Mouse (Mus musculus): ENCODE measurements around the gene Nkg7. TPM values are rescaled to one million over a fixed set of nuclear protein-coding genes. Genes with fewer than 3 reads are reported as not detected.

Gene Nkg7
- polyA plus RNA-seq, 1 experiment = not detected

DNA sequence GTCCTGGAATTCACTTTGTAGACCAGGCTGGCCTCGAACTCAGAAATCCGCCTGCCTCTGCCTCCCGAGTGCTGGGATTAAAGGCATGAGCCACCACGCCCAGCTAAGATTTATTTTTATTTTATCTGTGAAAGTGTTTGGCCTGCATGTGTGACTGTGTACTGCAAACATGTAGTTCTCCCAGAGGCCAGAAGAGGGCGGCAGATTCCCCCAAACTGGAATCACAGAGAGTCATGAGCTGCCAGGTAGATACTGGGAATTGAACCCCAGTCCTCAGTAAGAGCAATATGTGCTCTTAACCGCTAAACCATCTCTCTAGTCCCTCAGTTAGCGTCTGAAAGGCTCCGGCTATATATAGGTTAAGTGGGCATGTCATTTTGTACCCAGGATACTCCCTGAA is 33.5 kb downstream of the Nkg7 start:
- peak; percentile 40 for DNase-seq (ENCODE audit: low read depth)
- TF ChIP-seq POLR2A (IDR thresholded peaks at IDR 0.05; ENCODE audit: borderline replicate concordance, extremely low read depth, insufficient read depth, insufficient read length, poor library complexity, severe bottlenecking) (no peak), CTCF (IDR thresholded peaks at IDR 0.05; ENCODE audit: borderline replicate concordance, extremely low read depth, insufficient read depth, insufficient read length) (peak; percentile 72)

DNA sequence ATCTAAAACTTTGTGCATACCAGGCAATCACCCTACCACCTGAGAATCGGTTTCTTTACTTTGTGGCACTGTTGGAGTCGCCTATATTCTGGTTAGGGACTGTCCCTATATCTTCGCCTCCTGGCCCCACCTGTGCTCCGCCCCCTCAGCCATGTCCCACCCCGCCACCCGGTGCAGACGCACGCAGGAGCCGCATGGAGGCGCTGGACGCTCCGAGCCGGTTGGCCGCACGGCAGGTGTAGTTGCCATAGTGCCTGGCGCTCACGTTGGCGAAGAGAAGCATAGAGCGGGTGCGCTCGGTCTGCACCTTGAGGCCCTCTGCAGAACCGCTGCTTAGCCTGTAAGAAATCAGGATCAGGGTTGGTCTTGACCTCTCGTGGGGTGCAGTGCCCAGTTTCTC is 38.8 kb downstream of the Nkg7 start:
- DNase-seq (ENCODE audit: low read depth) = no peak
- no peak for TF ChIP-seq POLR2A (IDR thresholded peaks at IDR 0.05; ENCODE audit: borderline replicate concordance, extremely low read depth, insufficient read depth, insufficient read length, poor library complexity, severe bottlenecking)
- TF ChIP-seq CTCF (IDR thresholded peaks at IDR 0.05; ENCODE audit: borderline replicate concordance, extremely low read depth, insufficient read depth, insufficient read length) = no peak

DNA sequence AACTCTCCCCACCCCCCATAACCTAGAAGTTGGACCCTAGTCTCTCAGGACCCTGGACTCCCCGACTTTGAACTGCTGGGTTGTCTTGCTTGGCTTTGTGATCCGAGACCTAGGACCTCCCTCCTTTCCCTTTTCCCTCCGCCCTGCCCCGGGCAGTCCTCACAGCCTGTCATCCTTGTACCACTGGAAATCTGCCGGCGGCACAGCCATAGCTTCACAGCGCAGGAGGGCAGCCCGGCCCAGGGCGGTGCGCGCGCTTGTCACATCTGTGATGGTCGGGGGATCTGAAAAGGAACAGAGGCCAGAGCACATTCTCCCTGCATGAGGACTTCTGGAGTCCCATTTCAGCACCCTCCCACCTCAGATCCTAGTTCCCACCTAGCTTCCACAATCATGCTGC is 39.5 kb downstream of the Nkg7 start:
- TF ChIP-seq CTCF (IDR thresholded peaks at IDR 0.05; ENCODE audit: borderline replicate concordance, extremely low read depth, insufficient read depth, insufficient read length) (no peak), POLR2A (IDR thresholded peaks at IDR 0.05; ENCODE audit: borderline replicate concordance, extremely low read depth, insufficient read depth, insufficient read length, poor library complexity, severe bottlenecking) (no peak)
- no peak for DNase-seq (ENCODE audit: low read depth)

DNA sequence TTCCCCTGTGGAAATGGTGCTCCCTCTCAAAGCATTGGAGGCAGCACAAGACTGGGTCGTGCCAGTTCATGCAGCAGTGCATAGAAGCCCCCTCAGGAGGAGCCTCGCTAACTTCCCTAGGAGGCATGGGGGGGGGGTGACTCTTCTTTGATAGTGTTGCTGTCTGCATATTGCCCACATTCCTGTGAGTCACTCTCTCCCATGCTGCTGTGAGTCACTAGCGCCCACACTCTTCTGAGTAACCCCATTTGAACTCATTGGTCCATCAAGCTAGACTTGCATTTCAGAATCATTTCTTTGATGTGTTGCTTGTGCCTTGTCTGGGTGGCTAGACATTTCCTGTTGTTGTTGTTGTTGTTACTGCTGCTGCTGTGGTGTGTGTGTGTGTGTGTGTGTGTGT is 44.3 kb downstream of the Nkg7 start:
- TF ChIP-seq POLR2A (IDR thresholded peaks at IDR 0.05; ENCODE audit: borderline replicate concordance, extremely low read depth, insufficient read depth, insufficient read length, poor library complexity, severe bottlenecking) (no peak), CTCF (IDR thresholded peaks at IDR 0.05; ENCODE audit: borderline replicate concordance, extremely low read depth, insufficient read depth, insufficient read length) (no peak)
- DNase-seq (ENCODE audit: low read depth) = no peak

DNA sequence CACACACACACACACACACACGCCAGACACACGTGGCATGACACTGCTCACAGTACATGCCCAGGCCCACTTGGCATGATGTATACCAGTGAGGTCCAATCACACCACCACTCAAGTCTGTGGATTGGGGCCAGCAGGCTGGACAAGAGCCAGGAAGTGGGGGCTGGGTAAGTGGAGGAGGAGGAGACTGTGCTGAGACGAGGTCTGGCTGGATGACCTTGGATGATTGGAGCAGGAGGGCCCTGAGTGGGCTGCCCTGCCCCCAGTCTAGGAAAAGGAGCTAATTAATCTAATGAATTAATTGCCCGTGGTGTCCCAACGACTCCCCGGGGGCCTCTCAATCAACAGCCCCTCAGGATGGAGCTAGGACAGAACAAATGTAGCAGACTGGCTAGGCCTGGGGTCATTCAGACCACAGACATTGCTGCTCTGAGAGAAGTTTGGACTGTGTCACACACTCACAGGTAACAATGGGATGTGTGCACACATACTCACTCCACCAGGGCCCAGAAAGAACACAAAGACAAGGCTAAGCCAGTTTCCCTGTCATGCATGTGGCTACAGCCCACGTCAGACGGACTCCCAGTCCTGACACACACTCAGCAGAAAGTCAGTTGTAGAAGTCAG is 45.3 kb downstream of the Nkg7 start:
- TF ChIP-seq CTCF (IDR thresholded peaks at IDR 0.05; ENCODE audit: borderline replicate concordance, extremely low read depth, insufficient read depth, insufficient read length) (no peak), POLR2A (IDR thresholded peaks at IDR 0.05; ENCODE audit: borderline replicate concordance, extremely low read depth, insufficient read depth, insufficient read length, poor library complexity, severe bottlenecking) (no peak)

DNA sequence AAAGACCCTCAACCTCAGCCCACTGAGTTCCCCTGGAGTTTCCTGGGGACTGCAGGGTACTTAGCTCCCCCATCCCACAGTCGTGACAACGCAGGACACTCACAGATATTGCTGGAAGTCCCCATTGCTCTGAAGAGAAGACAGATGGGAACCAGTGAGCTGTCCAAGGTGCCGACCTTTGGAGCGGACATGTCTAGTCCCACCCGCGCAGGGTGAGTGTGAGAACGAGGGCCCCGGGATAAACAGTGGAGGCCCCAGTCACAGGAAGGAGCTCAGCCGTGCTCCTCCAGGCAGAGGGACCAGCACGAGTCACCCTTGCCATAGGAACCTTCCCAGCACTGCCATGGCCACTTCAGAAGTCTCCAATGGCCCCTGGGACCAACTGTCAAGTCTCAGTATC is 46.4 kb downstream of the Nkg7 start:
- TF ChIP-seq POLR2A (IDR thresholded peaks at IDR 0.05; ENCODE audit: borderline replicate concordance, extremely low read depth, insufficient read depth, insufficient read length, poor library complexity, severe bottlenecking) = no peak
- no peak for TF ChIP-seq CTCF (IDR thresholded peaks at IDR 0.05; ENCODE audit: borderline replicate concordance, extremely low read depth, insufficient read depth, insufficient read length)
- DNase-seq (ENCODE audit: low read depth) = no peak

More for the DNA sequence above, 45.3 kb downstream of the Nkg7 start:
- DNase-seq (ENCODE audit: low read depth) = peak; percentile 80

Other genes with a start within 250 kb of the Nkg7 start
- gene Zfp715, start 123.8 kb upstream of the Nkg7 start, polyA plus RNA-seq (2012; rRNA removed) = 13.1 and 16.9 TPM in 2 replicates
- gene Siglecf, start 85.7 kb upstream of the Nkg7 start, polyA plus RNA-seq (2012; rRNA removed) = 0.07 and 0.09 TPM in 2 replicates
- 0.03 and 0.05 TPM in 2 replicates for gene Siglecg, start 28.9 kb upstream of the Nkg7 start, polyA plus RNA-seq (2012; rRNA removed)
- 0.10 and 0.16 TPM in 2 replicates for gene Lim2, start 9.4 kb upstream of the Nkg7 start, polyA plus RNA-seq (2012; rRNA removed)
- gene Cldnd2, start 3.7 kb downstream of the Nkg7 start, polyA plus RNA-seq (2012; rRNA removed) = not detected in 2 replicates
- gene Etfb, start 7.0 kb downstream of the Nkg7 start, polyA plus RNA-seq (2012; rRNA removed) = 69.0 and 71.0 TPM in 2 replicates
- gene Gm45233, start 7.1 kb downstream of the Nkg7 start, polyA plus RNA-seq (2012; rRNA removed) = 1.2 and 1.3 TPM in 2 replicates
- gene Vsig10l, start 26.1 kb downstream of the Nkg7 start, polyA plus RNA-seq (2012; rRNA removed) = 7.0 and 9.5 TPM in 2 replicates
- 96.2 and 140 TPM in 2 replicates for gene Iglon5, start 53.0 kb downstream of the Nkg7 start, polyA plus RNA-seq (2012; rRNA removed)
- 0.04 TPM in 1 of 2 replicates, not detected in the other for gene 4931406B18Rik, start 68.9 kb downstream of the Nkg7 start, polyA plus RNA-seq (2012; rRNA removed)
- gene Cd33, start 107.4 kb downstream of the Nkg7 start, polyA plus RNA-seq (2012; rRNA removed) = 1.5 and 1.7 TPM in 2 replicates
- 10.8 and 11.8 TPM in 2 replicates for gene Zfp658, start 125.2 kb downstream of the Nkg7 start, polyA plus RNA-seq (2012; rRNA removed)
- 7.6 and 9.2 TPM in 2 replicates for gene Zfp719, start 142.5 kb downstream of the Nkg7 start, polyA plus RNA-seq (2012; rRNA removed)
- 0.47 and 0.57 TPM in 2 replicates for gene Zfp819, start 170.1 kb downstream of the Nkg7 start, polyA plus RNA-seq (2012; rRNA removed)
- gene Ceacam18, start 197.6 kb downstream of the Nkg7 start, polyA plus RNA-seq (2012; rRNA removed) = 0.05 TPM in 1 of 2 replicates, not detected in the other
- 0.19 and 0.27 TPM in 2 replicates for gene Siglece, start 223.1 kb downstream of the Nkg7 start, polyA plus RNA-seq (2012; rRNA removed)
- 25.4 and 27.8 TPM in 2 replicates for gene Ctu1, start 234.9 kb downstream of the Nkg7 start, polyA plus RNA-seq (2012; rRNA removed)

Data from brain, embryonic 14.5 days (tissue).